Mouse (Mus musculus) liver, postnatal 0 days (tissue): ENCODE data around the gene Prph. TPM values are rescaled to one million over a fixed set of nuclear protein-coding genes. Genes with fewer than 3 reads are reported as not detected.

Experiments used
- ATAC-seq: fragments of 200-750 bp; cut with Nextera tagmentation; 2 replicates; pipeline ENCODE4 v1.8.0; 2017; ENCODE audit warnings: mild to moderate bottlenecking, moderate library complexity
- DNase-seq: peaks from one replicate; pipeline ENCODE4 v3.0.0-alpha.2; 2016
- H3K27ac ChIP-seq: fragments of 300-500 bp; sonication (generic); 2 replicates; pipeline ENCODE4 v1.5.1; 2014; ENCODE audit warnings: antibody characterized with exemption, moderate library complexity, mild to moderate bottlenecking, low read depth
- H3K27me3 ChIP-seq: fragments of 300-500 bp; sonication (generic); 2 replicates; pipeline ENCODE4 v1.6.1; 2014; ENCODE audit warnings: low read length, control low read depth, mixed read lengths; ENCODE audit not compliant: insufficient read depth
- H3K36me3 ChIP-seq: fragments of 300-500 bp; sonication (generic); replicated peaks from 2 replicates; pipeline ENCODE4 v1.6.1; 2014; ENCODE audit warnings: mild to moderate bottlenecking, control low read depth, low read length, moderate library complexity, mixed read lengths; ENCODE audit not compliant: insufficient read depth
- H3K4me1 ChIP-seq: fragments of 300-500 bp; sonication (generic); 2 replicates; pipeline ENCODE4 v1.6.1; 2014; ENCODE audit warnings: antibody characterized with exemption, mild to moderate bottlenecking, control low read depth; ENCODE audit not compliant: insufficient read depth
- H3K4me2 ChIP-seq: fragments of 300-500 bp; sonication (generic); 2 replicates; pipeline ENCODE4 v1.6.1; 2014; ENCODE audit warnings: low read depth, mild to moderate bottlenecking, low read length, moderate library complexity, mixed read lengths
- H3K4me3 ChIP-seq: fragments of 300-500 bp; sonication (generic); 2 replicates; pipeline ENCODE4 v1.5.1; 2014; ENCODE audit warnings: low read depth, low read length
- H3K9ac ChIP-seq: fragments of 300-500 bp; sonication (generic); replicated peaks from 2 replicates; pipeline ENCODE4 v1.6.1; 2014; ENCODE audit warnings: mild to moderate bottlenecking, moderate library complexity
- H3K9me3 ChIP-seq: fragments of 300-500 bp; sonication (generic); 2 replicates; pipeline ENCODE4 v1.6.1; 2016; ENCODE audit warnings: mild to moderate bottlenecking, control low read depth, low read length, mixed read lengths
- CTCF ChIP-seq: sonication (generic); IDR thresholded peaks from 2 replicates; pipeline ENCODE4 v1.5.1; 2016; ENCODE audit warnings: antibody characterized with exemption, low read depth
- EP300 ChIP-seq: IDR thresholded peaks from 2 replicates; pipeline ENCODE4 v1.6.1; 2016; ENCODE audit warnings: antibody characterized with exemption, low read depth, mild to moderate bottlenecking
- WGBS: fragments of 180-500 bp; shearing (Covaris S2); extraction: QIAGEN DNeasy Blood & Tissue Kit; methylation state at CpG from one replicate; pipeline ENCODE4 v1.1.7; 2014; ENCODE audit not compliant: insufficient replicate concordance; 5-methylcytosine and 5-hydroxymethylcytosine counted together
- polyA plus RNA-seq: library from polyadenylated mRNA; unstranded; fragments of >200 nt; fragmentation: Nextera tagmentation; extraction: Ambion mirVana; gene quantifications from 2 replicates; pipeline ENCODE4 v1.2.1, GENCODE M21; 2015

The Prph gene
- polyA plus RNA-seq, 1 experiment from 2014 or later: 0.85 TPM

DNA sequence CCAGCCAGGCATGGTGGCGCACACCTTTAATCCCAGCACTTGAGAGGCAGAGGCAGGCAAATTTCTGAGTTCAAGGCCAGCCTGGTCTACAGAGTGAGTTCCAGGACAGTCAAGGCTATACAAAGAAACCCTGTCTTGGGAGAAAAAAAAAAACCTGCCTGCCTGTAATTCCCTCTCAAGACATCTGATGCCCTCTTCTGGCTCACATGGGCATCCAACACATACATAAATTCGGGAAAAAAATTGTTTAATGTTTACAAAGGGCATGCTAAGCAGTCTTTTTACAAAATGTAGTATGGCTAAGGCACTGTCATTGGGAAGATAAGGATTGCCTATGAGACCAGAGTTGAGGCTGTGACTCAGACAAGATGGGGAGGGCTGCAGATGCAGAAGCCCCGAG, 24.8 kb downstream of the Prph start:
- Histone ChIP-seq H3K9ac (no peak overlapping the region), H3K27me3 (peaks cover 7% of the 10 kb centered on the region; the same call in 1 of the 2 replicates), H3K4me2 (no peak overlapping the region), H3K4me3 (no peak overlapping the region), H3K9me3 (no peaks in the 10 kb centered on the region), H3K36me3 (peaks cover 28% of the 10 kb centered on the region; the same call in 1 of the 2 replicates), H3K4me1 (peaks cover 10% of the 10 kb centered on the region), H3K27ac (no peak overlapping the region)
- TF ChIP-seq EP300: no peak
- TF ChIP-seq CTCF: no peak
- DNase-seq: no peak
- no peak for ATAC-seq
- WGBS: 70% methylated on average over 3 of the region's 3 CpGs

DNA sequence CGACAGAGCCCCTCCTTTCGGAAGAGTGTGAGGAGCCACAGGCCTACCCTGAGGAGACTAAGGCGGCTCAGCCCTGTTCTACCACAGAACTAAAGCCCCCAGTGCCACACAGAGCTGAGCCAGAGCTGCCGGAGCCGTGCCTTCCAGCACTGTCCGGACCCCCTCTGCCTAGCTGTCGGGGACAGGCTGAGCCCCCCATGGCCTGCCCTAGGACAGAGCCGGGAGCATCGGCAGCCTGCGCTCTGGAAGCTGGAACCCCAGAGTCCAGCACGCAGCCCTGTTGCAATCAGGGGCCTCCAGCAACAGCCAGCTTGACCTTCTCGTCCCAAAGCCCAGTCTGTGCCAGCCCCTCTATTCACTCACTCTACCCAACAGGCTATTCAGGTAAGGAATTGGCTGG, 27.3 kb downstream of the Prph start:
- 92% methylated on average over 11 of the region's 12 CpGs for WGBS
- Histone ChIP-seq H3K27ac (no peak overlapping the region), H3K4me3 (no peak overlapping the region), H3K36me3 (peaks cover 24% of the 10 kb centered on the region; the same call in 1 of the 2 replicates), H3K27me3 (peaks cover 22% of the 10 kb centered on the region), H3K9ac (no peak overlapping the region), H3K9me3 (no peaks in the 10 kb centered on the region), H3K4me2 (no peak overlapping the region), H3K4me1 (peaks cover 6% of the 10 kb centered on the region)
- ATAC-seq (no peak), DNase-seq (no peak)
- no peak for TF ChIP-seq EP300
- no peak for TF ChIP-seq CTCF

DNA sequence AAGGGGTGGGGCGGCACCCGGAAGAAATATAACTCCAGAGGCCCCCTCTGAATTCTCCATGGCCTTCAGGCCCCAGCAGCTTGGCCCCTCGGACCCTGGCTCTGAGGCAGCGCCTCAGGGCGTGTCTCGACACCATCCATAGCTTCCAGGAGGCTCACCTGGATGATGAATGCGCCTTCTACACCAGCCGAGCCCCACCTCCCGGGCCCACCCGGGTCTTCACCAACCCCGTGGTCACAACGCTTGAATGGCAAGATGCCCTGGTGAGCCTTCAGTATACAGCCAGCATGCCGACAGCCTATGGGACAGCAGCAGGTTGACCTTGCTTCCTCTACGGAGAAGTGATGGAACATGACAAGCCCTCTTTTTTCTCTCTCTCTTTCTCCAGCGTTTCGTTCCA, 27.9 kb downstream of the Prph start:
- WGBS: 93% methylated on average over 16 of the region's 16 CpGs
- no peaks in the 10 kb centered on the region for H3K9me3 ChIP-seq
- peaks cover 27% of the 10 kb centered on the region for H3K27me3 ChIP-seq
- H3K36me3 ChIP-seq: peaks cover 21% of the 10 kb centered on the region; the same call in 1 of the 2 replicates
- no peak for ATAC-seq
- H3K4me1 ChIP-seq: peaks cover 6% of the 10 kb centered on the region
- DNase-seq: no peak
- H3K4me2 ChIP-seq: no peak overlapping the region
- H3K27ac ChIP-seq: no peak overlapping the region
- no peak for TF ChIP-seq CTCF
- no peak for TF ChIP-seq EP300
- no peak overlapping the region for H3K4me3 ChIP-seq
- no peak overlapping the region for H3K9ac ChIP-seq

DNA sequence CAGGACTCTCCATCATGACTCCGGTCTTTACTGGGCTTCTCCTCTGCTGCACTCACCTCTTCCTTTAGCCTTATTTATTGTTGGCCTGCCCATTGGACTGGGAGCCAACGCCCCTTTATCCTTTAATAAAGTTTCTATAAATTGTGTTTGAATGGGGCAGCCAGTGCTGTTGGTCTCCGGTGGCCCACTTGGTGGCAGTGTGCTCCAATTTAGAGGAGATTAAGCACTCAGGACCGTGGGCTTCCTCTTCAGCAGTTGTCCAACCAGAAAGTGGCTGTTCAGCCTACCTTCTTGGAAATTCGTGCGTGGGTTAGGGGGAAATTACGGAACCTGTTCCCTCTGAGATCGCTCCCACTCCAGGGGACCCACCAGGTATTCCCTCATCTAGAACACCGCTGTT, 28.3 kb downstream of the Prph start:
- no peaks in the 10 kb centered on the region for H3K9me3 ChIP-seq
- H3K4me3 ChIP-seq: no peak overlapping the region
- H3K27ac ChIP-seq: no peak overlapping the region
- 60% methylated on average over 9 of the region's 9 CpGs for WGBS
- TF ChIP-seq CTCF (peak; percentile 74), EP300 (no peak)
- H3K4me1 ChIP-seq: peaks cover 9% of the 10 kb centered on the region
- peaks cover 31% of the 10 kb centered on the region for H3K27me3 ChIP-seq
- no peak overlapping the region for H3K9ac ChIP-seq
- no peak overlapping the region for H3K4me2 ChIP-seq
- DNase-seq: peak; percentile 61
- ATAC-seq: peak; percentile 35; the same call in 1 of the 2 replicates
- peaks cover 17% of the 10 kb centered on the region; the same call in 1 of the 2 replicates for H3K36me3 ChIP-seq

DNA sequence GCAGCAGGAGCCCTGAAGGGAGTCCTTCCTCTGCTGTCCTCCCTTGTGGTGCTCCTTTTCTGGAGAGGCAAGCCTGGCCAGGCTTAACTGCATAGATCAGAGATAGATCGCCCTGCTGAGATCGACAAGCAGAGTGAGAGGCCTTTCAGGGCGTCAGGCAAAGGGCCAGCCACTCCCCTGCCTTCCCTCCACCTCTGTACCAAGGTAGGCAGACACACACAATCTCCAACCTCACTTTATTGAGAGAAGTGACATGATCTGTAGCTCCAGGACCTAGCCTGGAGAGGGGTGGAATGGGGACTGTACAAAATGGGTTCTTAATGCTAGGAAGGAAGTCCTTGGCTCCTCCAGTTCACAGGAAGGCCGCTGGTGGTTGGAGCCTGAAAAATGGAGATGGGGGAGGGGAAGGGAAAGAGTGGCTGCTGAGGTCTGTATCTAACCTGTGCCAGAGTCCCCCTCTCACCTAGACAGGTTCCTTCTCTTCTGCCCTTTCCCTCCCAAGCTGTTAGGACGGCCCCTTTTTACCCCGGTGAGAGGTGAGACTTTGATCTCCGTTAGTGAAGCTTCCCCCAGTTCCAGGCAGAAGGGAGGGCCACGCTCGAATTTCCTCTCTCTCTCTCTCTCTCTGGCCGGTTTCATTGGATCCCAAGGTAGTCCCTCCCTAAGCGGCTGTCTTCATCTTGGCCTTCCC, 29.0 kb downstream of the Prph start:
- H3K4me2 ChIP-seq: peak overlapping the region; percentile 32; the same call in 1 of the 2 replicates
- no peak overlapping the region for H3K4me3 ChIP-seq
- H3K36me3 ChIP-seq: peaks cover 14% of the 10 kb centered on the region; the same call in 1 of the 2 replicates
- ATAC-seq: no peak
- no peak for TF ChIP-seq EP300
- no peak for TF ChIP-seq CTCF
- no peak for DNase-seq
- no peaks in the 10 kb centered on the region for H3K9me3 ChIP-seq
- 10% methylated on average over 11 of the region's 11 CpGs for WGBS
- H3K27ac ChIP-seq: no peak overlapping the region
- peaks cover 39% of the 10 kb centered on the region for H3K27me3 ChIP-seq
- peaks cover 11% of the 10 kb centered on the region for H3K4me1 ChIP-seq
- H3K9ac ChIP-seq: no peak overlapping the region

DNA sequence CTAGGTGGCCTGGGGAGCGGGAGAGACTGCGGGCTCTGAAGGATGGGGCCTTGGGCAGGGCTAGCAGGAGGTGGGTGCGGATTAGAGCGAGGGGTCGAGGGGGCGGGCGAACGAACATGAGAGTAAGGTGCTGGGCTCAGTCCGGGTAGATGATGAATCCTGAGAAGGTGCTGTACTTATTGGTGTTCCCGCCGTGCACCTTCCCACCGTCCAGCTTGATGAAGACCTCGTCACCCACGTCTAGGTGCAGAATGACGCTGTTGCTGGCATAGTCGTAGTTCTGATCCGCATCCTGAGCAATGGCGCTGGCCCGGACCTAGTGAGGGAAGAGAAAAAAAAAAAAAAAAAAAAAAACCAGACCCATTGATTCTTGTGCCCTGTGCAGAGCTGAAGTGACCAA, 29.6 kb downstream of the Prph start:
- ATAC-seq: no peak
- Histone ChIP-seq H3K9me3 (no peaks in the 10 kb centered on the region), H3K9ac (no peak overlapping the region), H3K4me3 (no peak overlapping the region), H3K36me3 (peaks cover 14% of the 10 kb centered on the region; the same call in 1 of the 2 replicates), H3K27me3 (peaks cover 45% of the 10 kb centered on the region), H3K4me2 (peak overlapping the region; percentile 32; the same call in 1 of the 2 replicates), H3K4me1 (peaks cover 13% of the 10 kb centered on the region), H3K27ac (no peak overlapping the region)
- WGBS: 27% methylated on average over 19 of the region's 19 CpGs
- TF ChIP-seq CTCF (no peak), EP300 (no peak)
- no peak for DNase-seq
